Mouse (Mus musculus) adrenal gland, postnatal 36 days (tissue): ENCODE measurements around the gene Proca1. TPM values are rescaled to one million over a fixed set of nuclear protein-coding genes. Genes with fewer than 3 reads are reported as not detected.
"Not testable (repeated sequence)": the region's sequence is repeated elsewhere in the genome, so short reads cannot be mapped to it uniquely, and the experiment has no call there.

Source experiments
- DNase-seq, 2 experiments: peaks; one replicate each; pipeline ENCODE4 v3.0.0; 2021; ENCODE audit warnings: mixed read lengths in 1 of 2
- total RNA-seq, 2 experiments: library from RNA; stranded (reverse); gene quantifications; 2 replicates each; pipeline ENCODE4 v1.2.3; 2021

Gene Proca1
- total RNA-seq, 2 experiments from 2014 or later, result 14.1 to 15.2 TPM

DNA sequence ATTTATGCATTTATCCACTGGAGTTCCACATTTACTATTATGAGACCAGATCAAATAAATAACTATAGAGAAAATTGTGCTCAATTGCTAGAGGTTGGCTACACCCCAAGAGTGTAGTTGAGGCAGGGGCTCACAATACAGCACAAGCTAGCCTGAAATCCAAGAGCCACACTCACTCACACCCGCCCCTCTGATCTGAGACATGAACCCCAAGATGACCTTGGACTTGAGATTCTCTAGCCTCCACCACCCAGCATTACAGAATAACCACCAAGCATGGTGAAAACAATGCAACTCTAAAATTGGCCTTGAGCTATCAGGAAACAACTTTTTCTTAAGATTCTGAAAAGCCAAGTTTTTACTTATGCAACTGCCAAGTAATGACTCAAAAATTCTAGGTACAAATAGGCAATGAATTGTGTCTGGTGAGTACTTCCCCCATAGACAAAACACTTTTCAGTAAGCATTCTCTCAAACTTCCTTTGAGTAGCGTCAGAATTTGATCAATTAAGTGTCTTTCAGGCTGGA lies 11.3 kb upstream of the Proca1 start:
- DNase-seq, result no peak

DNA sequence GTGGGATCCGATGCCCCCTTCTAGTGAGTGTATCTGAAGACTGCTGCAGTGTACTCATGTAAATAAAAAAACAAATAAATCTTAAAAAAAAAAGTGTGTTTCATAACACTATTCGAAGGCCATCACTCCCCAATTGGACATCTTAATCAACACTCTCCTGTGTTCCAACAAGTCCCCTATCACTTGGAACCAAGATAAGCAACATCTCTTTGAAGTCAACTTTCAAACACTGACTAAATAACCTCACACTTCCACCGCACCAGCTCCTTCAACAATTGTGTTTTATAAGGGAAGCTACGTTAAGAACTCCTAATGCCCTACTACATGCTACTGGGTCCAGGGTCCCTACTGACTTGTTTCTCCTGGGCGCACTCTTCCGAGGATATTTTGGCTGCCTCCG lies 10.7 kb upstream of the Proca1 start:
- no peak for DNase-seq

DNA sequence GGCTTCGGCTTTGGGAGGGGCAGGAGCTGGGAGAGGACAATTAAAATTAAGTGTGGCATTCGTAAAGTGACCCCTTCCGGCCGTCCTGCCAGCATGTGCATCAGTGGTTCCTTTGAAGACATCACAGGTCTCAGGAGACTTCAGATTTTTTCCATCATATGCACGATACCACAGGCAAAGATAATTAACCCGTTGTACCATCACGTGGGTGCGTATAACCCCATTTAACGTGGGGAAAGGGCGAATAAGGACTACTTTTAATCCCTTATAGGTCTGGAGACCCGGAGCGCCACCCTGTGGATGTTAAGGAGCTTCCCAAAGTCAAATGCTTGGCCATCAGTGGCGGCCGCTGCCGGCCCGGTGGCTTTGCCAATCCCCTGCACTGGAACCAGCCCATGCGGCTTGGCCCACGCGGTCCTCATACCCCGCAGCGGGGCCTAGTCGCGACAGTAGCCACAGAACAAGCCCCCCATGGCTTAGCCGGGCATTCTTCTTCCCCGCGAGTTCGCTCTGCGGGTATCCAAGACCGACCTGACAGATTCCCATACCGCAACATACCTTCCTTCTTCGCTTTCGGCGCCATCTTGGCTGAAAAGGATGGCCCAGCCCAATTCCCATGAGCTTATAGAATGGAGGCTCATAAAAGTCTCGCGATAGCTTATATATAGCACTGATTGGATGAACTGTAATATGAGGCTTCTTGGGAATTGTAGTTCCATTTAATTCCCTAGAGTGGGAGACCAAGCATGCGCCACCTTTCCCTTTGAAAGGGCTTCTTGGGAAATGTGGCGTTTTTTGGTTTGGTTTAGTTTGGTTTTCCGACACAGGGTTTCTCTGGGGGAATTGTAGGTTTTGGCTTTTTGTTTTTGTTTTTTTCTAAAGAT lies 10.0 kb upstream of the Proca1 start, which contains the start of gene Rpl23a:
Gene Rpl23a (minus strand): TSS at position 624 of the 884 bp plus-strand sequence.
- peak; percentile 78 to 79 for DNase-seq

DNA sequence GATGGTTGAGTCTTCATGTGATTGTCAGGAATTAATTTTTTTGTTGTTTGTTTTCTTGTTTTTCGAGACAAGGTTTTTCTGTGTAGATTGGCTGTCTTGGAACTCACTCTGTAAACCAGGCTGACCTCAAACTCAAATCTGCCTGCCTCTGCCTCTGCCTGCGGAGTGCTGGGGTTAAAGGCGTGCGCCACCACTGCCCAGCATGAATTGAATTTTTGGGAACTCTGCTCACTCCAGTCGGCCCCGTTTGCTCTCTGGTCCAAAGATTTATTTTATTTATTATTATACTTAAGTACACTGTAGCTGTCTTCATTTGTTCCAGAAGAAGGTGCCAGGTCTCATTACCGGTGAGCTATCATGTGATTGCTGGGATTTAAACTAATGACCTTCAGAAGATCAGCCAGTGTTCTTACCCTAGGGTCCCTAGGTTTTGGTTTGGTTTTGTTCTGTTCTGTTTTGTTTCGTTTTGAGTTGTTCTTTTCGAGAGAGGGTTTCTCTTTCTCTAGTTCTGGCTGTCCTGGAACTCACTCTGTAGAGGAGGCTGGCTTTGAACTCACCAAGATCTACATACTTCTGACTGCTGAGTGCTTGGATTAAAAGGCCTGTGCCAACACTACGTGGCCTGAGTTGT lies 9.2 kb upstream of the Proca1 start:
- DNase-seq, result no peak

DNA sequence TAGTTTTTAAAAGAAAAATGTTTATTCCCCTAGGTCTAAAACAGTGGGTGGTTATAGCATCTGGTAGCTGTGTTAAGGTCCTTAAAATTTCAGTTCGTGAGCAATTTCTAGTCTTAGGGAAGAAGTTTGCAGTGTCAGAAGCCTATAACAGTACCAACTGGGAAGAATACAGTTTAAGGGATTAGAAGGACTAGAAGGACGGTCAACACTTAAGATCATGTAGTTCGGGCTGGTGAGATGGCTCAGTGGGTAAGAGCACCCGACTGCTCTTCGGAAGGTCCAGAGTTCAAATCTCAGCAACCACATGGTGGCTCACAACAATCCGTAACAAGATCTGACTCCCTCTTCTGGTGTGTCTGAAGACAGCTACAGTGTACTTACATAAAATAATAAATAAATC lies 8.5 kb upstream of the Proca1 start:
- not testable (repeated sequence) for DNase-seq

DNA sequence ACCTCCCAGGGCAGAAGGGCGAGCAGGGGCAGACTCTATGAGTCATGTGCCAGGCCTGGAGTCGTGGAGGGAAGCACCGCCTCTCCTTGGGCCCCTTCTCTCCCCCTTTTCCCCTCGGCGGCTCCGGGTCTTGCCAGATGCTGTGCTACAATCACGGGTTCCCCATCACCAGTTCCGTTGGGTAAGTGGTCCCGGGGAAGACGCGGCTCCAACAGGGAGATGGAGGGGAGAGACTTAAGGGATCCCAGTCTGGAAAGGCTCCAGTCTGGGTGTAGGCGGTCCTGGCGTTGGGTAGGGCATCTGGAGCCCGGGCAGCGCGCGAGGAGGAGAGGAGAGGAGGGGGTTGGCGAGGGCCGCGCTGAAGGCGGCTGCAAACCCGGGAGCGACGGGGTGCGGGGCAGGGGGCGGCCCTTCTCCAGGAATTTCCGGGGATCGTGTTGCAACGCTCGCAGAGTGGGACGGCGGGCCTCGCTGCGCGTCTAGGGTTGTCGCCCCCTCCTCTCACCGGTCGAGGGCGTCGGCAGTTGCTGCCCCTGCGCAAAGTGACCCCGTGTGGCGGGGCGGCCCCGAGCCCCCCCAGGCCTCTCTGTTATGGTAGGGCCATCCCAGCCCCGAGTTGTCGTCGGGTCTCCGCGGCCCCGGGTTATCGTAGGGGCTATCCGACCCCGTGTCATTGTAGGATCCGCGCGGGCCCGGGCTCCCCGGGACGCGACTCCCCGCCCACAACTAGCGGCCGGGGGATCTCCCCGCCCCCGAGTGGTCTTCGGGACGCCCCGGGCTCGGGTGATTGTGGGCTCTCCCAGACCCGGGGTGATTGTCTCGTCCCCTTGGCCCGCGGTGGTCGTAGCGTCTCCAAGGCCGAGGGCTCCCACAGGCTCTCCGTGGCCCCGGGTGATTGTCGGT lies 4.6 kb upstream of the Proca1 start, which contains the start of gene Rab34:
Gene Rab34 (plus strand): TSS at position 100 of the 903 bp plus-strand sequence.
- DNase-seq, result peak; percentile 79 to 88

DNA sequence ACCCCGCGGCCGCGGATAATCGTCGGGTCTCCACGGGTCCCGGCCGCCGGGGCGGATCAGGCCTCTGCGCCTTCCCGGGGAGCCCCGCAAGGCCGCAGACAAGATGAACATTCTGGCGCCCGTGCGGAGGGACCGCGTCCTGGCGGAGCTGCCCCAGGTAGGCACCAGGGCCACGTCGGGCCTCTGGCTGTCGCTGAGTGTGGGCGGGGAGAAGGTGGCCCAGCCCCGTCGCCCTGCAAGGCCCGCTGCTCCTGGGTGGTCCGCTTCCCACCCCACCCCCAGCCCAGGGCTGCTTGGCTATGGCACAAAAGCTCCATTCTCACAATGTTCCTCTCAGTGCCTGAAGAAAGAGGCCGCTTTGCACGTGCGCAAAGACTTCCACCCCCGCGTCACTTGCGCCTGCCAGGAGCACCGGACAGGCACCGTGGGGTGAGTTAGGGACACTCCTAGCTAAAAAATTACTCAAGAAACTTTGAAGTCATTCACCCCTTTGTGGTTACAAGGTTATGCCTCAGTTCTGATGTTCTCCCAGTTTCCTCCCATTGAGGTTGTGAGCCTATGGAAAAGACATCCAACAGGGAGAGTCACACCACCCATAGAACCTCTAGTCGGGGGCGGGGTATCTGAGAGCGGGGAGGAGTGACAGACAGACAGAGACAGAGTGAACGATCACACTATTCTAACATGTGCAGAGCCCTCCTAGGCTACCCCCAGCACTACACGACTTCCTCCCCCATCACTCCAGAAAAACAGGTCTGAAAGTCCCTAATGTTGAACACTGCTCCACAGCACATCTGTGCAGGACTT lies 3.8 kb upstream of the Proca1 start:
- DNase-seq, result peak; percentile 71 to 81

DNA sequence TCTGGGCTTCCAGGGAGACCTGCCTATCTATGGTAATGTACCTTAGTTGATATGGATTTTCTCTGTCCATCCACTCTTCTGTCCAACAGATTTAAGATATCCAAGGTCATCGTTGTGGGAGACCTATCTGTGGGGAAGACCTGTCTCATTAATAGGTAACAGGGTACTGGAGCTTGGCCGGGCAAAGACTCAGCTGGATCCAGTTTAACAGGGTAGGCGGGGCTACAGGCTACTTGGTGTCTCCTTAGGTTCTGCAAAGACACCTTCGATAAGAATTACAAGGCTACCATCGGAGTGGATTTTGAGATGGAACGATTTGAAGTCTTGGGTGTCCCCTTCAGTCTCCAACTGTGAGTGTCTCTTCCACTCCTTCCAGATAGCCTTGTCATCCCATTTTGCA lies 3.2 kb upstream of the Proca1 start:
- no peak for DNase-seq

DNA sequence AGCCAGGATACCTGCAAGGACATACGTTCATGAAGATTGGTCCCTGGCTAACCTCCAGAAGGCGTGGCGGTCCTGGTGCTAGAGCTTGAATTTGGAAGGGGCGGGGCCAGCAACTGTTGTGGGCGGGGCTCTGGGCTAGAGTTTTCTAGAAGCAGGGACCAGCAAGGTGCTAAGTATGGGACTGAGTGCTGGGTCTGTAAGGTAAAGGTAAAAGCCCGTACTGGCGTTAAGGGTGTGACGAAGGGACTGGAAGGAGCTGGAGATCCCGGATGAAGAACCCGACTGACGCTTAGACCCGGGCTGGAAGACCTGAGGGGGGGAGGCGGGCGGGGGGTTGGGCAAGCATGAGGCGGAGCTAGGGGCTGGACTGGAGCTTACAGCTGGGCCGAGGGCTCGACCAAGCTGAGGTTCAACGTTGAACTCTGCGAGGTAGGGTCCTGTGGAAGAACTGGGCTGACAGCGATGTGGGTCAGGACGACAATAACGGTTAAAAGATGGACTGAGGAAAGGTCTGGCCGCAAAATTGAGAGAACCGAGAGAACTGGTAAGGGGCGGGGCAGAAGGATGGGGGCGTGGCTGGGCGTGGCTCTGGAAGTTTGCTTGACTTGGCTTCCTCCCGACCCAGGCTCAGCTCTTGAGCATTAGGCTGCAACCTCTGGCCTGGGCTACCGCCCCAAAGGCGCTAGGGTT lies 1.4 kb downstream of the Proca1 start:
- peak; percentile 82 to 88 for DNase-seq

DNA sequence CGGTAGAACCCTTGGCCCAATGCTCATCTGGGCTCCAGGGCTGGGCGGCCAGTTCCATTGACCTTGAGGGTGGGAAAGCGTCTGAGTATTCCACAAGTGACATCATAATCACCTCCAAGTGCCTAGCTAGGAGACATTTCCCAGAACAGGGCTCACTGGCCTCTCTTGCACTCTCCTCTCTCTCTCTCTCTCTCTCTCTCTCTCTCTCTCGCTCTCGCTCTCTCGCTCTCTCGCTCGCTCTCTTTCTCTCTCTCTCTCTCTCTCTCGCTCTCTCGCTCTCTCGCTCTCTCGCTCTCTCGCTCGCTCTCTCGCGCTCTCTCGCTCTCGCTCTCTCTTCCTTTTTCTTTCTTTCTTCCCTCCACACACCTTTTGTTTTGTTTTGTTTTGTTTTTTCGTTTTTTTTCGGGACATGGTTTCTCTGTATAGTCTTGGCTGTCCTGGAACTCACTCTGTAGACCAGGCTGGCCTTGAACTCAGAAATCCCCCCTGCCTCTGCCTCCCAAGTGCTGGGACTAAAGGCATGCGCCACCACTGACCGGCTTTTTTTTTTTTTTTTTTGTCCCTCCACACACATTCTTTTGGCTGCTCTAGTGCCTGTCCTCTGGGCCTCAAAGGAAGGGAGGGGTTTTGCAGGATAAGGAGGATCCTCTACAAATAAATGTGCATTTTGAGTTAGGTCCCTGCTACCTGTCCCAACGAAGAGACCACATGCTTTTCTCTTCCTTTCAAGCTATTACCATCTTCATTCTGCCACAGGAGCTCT lies 2.1 kb downstream of the Proca1 start:
- DNase-seq, result no peak

DNA sequence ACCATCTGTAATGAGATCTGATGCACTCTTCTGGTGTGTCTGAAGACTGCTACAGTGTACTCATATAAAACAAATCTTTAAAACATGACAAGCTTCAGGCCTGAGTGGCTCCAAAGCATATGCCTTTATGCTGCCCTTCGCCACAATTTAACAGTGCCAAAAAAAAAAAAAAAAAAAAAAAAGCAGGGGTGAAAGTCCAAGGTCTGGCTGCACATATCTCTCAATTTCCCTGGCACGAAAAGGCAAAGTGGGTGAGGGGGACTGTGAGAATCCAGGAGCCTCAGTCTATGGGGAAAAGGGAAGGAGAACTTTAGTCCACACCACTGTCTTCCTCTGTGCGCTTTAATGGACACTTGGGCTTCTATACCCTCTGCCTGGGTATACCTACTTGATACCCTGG lies 9.2 kb downstream of the Proca1 start:
- DNase-seq, result no peak

DNA sequence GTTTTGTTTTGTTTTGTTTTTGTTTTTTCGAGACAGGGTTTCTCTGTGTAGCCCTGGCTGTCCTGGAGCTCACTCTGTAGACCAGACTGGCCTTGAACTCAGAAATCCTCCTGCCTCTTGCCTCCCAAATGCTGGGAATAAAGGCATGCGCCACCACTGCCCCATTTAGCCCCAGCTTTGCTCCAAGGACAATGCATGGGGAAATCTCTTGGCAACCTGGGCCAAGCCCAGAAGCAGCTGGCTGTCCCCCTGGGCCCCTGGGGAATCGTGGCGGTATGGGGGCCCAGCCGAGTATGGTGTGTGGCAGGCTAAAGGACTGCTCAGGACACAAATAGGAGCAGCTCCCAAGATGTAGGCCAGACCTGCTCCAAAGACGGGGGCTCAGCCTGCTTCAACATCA lies 11.1 kb downstream of the Proca1 start:
- DNase-seq, result peak; percentile 52 to 61

DNA sequence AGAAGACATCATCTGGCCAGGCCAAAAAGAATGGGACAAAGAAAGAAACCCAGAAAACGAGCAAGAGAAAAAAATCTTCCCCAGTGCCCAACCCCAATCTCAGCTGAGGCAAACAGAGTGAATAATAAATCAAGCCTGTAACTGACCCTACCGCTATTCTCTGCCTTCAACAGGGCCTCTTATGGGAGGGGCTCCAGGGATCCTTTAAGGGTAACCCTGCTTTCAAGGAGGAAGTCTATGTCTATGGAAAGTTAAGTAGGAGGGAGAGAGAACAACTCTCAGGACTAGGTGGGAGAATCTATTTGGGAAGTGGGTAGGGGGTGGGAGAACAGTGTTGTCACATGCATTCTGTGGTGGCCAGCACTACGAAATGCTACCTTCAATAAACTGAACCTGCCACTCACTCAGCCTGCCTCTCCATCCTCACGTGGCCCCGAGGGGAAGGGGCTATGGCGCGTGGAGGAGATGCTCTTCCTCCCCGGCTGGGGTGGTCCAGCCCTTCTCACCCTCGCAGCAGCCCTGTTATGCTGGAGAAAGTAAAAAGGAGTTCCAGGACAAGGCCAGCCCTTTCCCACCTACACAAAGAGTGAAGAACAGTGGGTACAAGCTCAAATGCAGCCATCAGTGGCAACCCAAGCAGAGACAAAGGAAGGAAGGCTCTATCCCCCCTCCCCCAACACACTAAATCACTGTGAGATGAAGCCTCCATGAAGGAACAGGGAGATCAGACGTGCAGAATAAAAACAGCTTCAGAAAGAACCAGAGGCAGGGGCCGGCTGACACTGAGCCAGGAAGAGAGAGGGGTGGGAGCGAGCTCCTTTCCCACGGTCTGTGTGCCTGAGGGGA lies 12.4 kb downstream of the Proca1 start:
- no peak for DNase-seq

DNA sequence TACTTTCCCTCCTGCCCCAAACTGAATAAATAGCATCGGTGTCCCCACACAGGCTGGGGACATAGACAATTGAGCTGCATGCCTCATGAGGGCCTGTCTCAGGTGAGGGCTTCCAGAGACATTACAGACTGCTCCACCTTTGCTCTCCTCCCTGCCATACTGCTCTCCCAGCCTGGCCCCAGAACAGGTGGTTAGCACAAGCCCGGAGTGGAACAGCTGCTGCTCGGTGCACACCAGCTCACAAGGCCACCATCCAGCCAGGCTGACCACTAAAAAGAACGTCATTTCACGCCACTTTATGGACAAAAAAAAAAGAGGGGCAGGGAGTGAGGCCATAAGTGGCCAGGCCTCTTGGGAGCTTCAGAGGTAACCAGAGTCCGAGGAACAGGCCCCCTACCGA lies 14.0 kb downstream of the Proca1 start:
- no peak for DNase-seq

DNA sequence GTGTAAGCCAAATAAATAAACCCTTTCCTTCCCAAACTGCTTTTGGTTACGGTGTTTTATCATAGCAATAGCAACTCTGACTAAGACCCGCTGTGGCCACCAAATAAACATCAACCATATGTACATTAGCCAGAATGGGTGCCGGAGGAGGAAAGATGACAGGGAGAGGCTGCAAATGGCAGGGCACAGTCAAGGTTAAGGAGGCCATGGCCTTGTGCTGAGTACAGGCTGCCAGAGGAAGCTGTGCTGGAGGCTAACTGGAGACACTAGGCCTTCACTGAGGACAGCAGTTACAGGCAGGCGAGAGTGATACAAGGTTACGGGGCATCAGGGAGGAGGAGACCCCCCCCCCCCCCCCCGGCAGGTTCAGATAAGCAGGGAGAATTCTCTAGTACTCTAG lies 16.7 kb downstream of the Proca1 start:
- DNase-seq, result peak; percentile 56 to 57

DNA sequence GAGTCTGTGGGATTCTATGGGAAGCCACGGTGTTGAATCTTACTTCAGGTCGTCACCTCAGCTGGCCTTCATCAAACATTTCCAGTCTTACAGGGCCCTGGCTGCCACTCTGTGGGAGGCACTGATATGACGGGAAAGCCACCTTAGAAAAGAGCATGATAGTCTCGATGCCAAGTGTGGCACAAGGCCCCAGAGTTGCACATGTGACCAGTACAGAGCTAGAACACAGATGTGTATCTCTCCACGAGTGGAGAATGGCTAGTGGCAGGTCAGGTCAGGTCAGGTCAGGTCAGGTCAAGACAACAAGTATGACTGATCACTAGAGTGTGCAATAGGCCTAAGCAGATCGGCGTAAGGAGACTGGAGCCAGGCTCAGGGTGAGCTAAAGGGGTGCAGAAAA lies 17.4 kb downstream of the Proca1 start:
- DNase-seq, result peak in 1 of 2 experiments; percentile 26

DNA sequence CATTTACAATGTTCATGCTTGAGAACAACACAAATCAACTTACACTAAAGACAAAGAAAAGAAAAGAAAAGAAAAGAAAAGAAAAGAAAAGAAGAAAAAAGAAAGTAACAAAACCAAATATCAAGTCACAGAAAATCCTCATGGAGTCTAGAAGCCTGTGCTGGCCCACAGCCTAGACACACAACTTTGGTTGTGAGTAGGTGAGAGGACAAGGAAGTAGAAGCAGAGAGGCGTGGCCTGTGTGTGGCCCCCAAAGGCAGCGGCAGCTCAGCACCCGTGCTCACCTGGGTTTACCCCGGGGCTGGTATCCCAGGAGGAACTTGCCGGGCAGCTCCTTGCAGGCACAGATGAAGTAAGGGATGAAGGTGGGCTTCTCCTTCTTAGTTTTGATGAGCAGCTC lies 18.3 kb downstream of the Proca1 start:
- DNase-seq, result no peak

DNA sequence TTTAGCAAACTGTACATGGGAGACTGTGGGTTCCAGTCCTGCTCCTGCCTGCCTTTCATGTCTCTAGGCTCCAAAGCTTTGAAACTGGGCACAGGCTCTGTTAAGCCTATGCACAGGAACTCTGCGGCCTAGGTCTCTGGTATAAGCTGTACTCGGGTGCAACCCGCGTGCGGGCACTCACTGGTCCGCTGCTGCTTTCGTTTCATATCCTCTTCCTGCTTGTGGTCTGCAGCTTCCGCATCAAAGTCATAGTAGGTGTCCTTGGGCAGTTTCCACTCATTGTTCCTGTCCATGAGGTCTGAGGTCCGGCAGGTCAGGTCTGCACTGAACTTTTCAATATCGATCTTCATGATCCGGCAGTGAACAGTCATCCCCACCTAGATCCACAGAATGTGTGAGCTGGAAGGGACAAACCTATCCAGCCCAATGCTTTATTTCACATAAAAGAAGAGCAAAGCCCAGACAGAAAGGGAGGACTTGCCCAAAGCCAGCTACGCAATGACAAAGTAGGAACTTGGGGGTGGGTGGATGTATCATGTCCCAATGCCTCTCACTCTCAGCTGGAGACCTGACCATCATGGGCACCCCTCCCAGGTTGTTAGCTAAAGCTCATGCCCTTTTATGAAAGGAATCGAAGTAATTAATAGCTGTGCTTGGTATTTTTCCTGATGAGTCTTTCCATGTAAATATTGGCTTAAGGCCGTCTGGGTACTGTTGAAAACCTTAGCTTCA lies 20.1 kb downstream of the Proca1 start:
- peak in 1 of 2 experiments; percentile 27 for DNase-seq
